Mouse (Mus musculus) bone marrow, adult 2 months (tissue): ENCODE data around the gene Clk2. TPM values are rescaled to one million over a fixed set of nuclear protein-coding genes. Genes with fewer than 3 reads are reported as not detected.
"Not testable (repeated sequence)": the region's sequence is repeated elsewhere in the genome, so short reads cannot be mapped to it uniquely, and the experiment has no call there.

Experiments
- H3K27ac ChIP-seq: fragments of 200-500 bp; 2 replicates; pipeline ENCODE4 v1.5.1; 2012; ENCODE audit warnings: low read depth, mild to moderate bottlenecking, control low read depth, inconsistent platforms, low read length; ENCODE audit not compliant: control insufficient read depth, poor library complexity, insufficient read depth
- H3K4me1 ChIP-seq: fragments of 200-500 bp; 2 replicates; pipeline ENCODE4 v1.6.1; 2011; ENCODE audit warnings: low read length; ENCODE audit not compliant: control insufficient read depth, insufficient read depth
- H3K4me3 ChIP-seq: fragments of 200-500 bp; replicated peaks from 2 replicates; pipeline ENCODE3; 2011; ENCODE audit warnings: mild to moderate bottlenecking, low read depth, low read length, control low read depth; ENCODE audit not compliant: control insufficient read depth
- CTCF ChIP-seq: fragments of 200-500 bp; IDR thresholded peaks from 2 replicates; pipeline ENCODE4 v1.5.1; 2011; ENCODE audit warnings: low read length, control low read depth; ENCODE audit not compliant: control insufficient read depth, insufficient read depth
- POLR2A ChIP-seq: fragments of 200-500 bp; IDR thresholded peaks from 2 replicates; pipeline ENCODE4 v1.6.1; 2011; ENCODE audit warnings: low read depth, mild to moderate bottlenecking, control low read depth, low read length, borderline replicate concordance; ENCODE audit not compliant: control insufficient read depth
- WGBS: fragments of 180-500 bp; shearing (Covaris S2); methylation state at CpG from one replicate; pipeline ENCODE4 v1.1.7; 2018; 5-methylcytosine and 5-hydroxymethylcytosine counted together
- polyA plus RNA-seq: library from polyadenylated mRNA; stranded (reverse); fragments of >200 nt; gene quantifications from 2 replicates; pipeline ENCODE4 v1.2.4, GENCODE M21; 2011; ENCODE audit warnings: low replicate concordance; ENCODE audit not compliant: missing spikeins, insufficient read depth, insufficient read length

Gene Clk2
- polyA plus RNA-seq, 1 experiment = 90.9 TPM

- WGBS = 88% methylated on average over 14 of the region's 14 CpGs
- H3K27ac ChIP-seq = no peak overlapping the region; the same call in 1 of the 2 replicates
- H3K4me3 ChIP-seq = no peak overlapping the region
- no peaks in the 10 kb centered on the region; the same call in 1 of the 2 replicates for H3K4me1 ChIP-seq
- TF ChIP-seq POLR2A = no peak
- TF ChIP-seq CTCF = no peak
Measured at GRCm38 (mm10) chr3:89148567-89148966, 16.0 kb upstream of the Clk2 start.

- Histone ChIP-seq H3K4me1 (peaks cover 1% of the 10 kb centered on the region), H3K4me3 (no peak overlapping the region), H3K27ac (no peak overlapping the region; the same call in 1 of the 2 replicates)
- TF ChIP-seq POLR2A = no peak
- no peak for TF ChIP-seq CTCF
- 64% methylated on average over 17 of the region's 17 CpGs for WGBS
Measured at GRCm38 (mm10) chr3:89152084-89152835, 12.3 kb upstream of the Clk2 start.

- TF ChIP-seq POLR2A (no peak), CTCF (no peak)
- 41% methylated on average over 8 of the region's 8 CpGs for WGBS
- no peak overlapping the region for H3K27ac ChIP-seq
- H3K4me3 ChIP-seq = no peak overlapping the region
- peaks cover 1% of the 10 kb centered on the region for H3K4me1 ChIP-seq
Measured at GRCm38 (mm10) chr3:89156951-89157350, 7.6 kb upstream of the Clk2 start.

GRCm38 (mm10) chr3:89158651-89159050 is 5.9 kb upstream of the Clk2 start:
- WGBS = 33% methylated on average over 7 of the region's 7 CpGs
- Histone ChIP-seq H3K4me3 (no peak overlapping the region), H3K27ac (no peak overlapping the region), H3K4me1 (peaks cover 2% of the 10 kb centered on the region; the same call in 1 of the 2 replicates)
- no peak for TF ChIP-seq CTCF

- Histone ChIP-seq H3K27ac (no peak overlapping the region), H3K4me1 (peaks cover 3% of the 10 kb centered on the region; the same call in 1 of the 2 replicates), H3K4me3 (no peak overlapping the region)
- 1% methylated on average over 13 of the region's 13 CpGs for WGBS
- TF ChIP-seq CTCF (no peak), POLR2A (no peak)
Measured at GRCm38 (mm10) chr3:89159211-89159610, 5.4 kb upstream of the Clk2 start.

GRCm38 (mm10) chr3:89159616-89160344 is 4.8 kb upstream of the Clk2 start, which contains the start of gene Hcn3:
Gene Hcn3, minus strand, starts transcription at chr3:89160196.
- Histone ChIP-seq H3K4me3 (peak within 1 kb of the TSS; percentile 26), H3K4me1 (peaks cover 3% of the 10 kb centered on the region; the same call in 1 of the 2 replicates), H3K27ac (no peak within 1 kb of the TSS)
- under 1% methylated on average over 63 of the region's 66 CpGs for WGBS
- TF ChIP-seq CTCF (peak; percentile 38; the same call in 1 of the 2 replicates), POLR2A (no peak)

GRCm38 (mm10) chr3:89161207-89161606 is 3.4 kb upstream of the Clk2 start:
- not testable (repeated sequence) for H3K4me1 ChIP-seq, H3K27ac ChIP-seq, H3K4me3 ChIP-seq

GRCm38 (mm10) chr3:89161786-89162185 is 2.8 kb upstream of the Clk2 start:
- TF ChIP-seq CTCF (no peak), POLR2A (no peak)
- WGBS = 76% methylated on average over 4 of the region's 4 CpGs
- Histone ChIP-seq H3K4me1 (peaks cover 5% of the 10 kb centered on the region; the same call in 1 of the 2 replicates), H3K4me3 (no peak overlapping the region), H3K27ac (no peak overlapping the region)
